Mouse (Mus musculus) liver, embryonic 12.5 days (tissue): ENCODE results near the gene Oxct1. TPM values are rescaled to one million over a fixed set of nuclear protein-coding genes. Genes with fewer than 3 reads are reported as not detected.

ENCODE experiments used
- ATAC-seq: fragments of 200-750 bp; cut with Nextera tagmentation; 2 replicates; pipeline ENCODE4 v1.8.0; 2017; ENCODE audit warnings: moderate number of reproducible peaks, mild to moderate bottlenecking, moderate library complexity
- H3K27ac ChIP-seq: fragments of 300-500 bp; sonication (generic); 2 replicates; pipeline ENCODE4 v1.5.1; 2016; ENCODE audit warnings: mild to moderate bottlenecking
- H3K27me3 ChIP-seq: fragments of 300-500 bp; sonication (generic); replicated peaks from 2 replicates; pipeline ENCODE4 v1.6.1; 2016; ENCODE audit warnings: mild to moderate bottlenecking, moderate library complexity
- H3K36me3 ChIP-seq: fragments of 300-500 bp; sonication (generic); 2 replicates; pipeline ENCODE4 v1.6.1; 2016; ENCODE audit warnings: mild to moderate bottlenecking, moderate library complexity
- H3K4me1 ChIP-seq: fragments of 300-500 bp; sonication (generic); 2 replicates; pipeline ENCODE4 v1.6.1; 2016
- H3K4me2 ChIP-seq: fragments of 300-500 bp; sonication (generic); 2 replicates; pipeline ENCODE4 v1.6.1; 2016; ENCODE audit warnings: mild to moderate bottlenecking, moderate library complexity
- H3K4me3 ChIP-seq: fragments of 300-500 bp; sonication (generic); 2 replicates; pipeline ENCODE4 v1.5.1; 2016; ENCODE audit warnings: mild to moderate bottlenecking, moderate library complexity
- H3K9ac ChIP-seq: fragments of 300-500 bp; sonication (generic); 2 replicates; pipeline ENCODE4 v1.6.1; 2016; ENCODE audit warnings: mild to moderate bottlenecking, moderate library complexity
- H3K9me3 ChIP-seq: fragments of 300-500 bp; sonication (generic); replicated peaks from 2 replicates; pipeline ENCODE4 v1.6.1; 2016; ENCODE audit warnings: mild to moderate bottlenecking, moderate library complexity
- WGBS: fragments of 180-500 bp; shearing (Covaris S2); methylation state at CpG from one replicate; pipeline ENCODE4 v1.1.7; 2016; ENCODE audit not compliant: insufficient replicate concordance; 5-methylcytosine and 5-hydroxymethylcytosine counted together
- polyA plus RNA-seq: library from polyadenylated mRNA; unstranded; fragments of >200 nt; fragmentation: Nextera tagmentation; extraction: Ambion mirVana; gene quantifications from 2 replicates; pipeline ENCODE4 v1.2.1, GENCODE M21; 2016

The Oxct1 gene
- polyA plus RNA-seq, 1 experiment from 2014 or later, result 41.0 TPM

GRCm38 (mm10) chr15:4000536-4000935, 25.6 kb upstream of the Oxct1 start:
- Histone ChIP-seq H3K9me3 (peaks cover 6% of the 10 kb centered on the region), H3K4me1 (peaks cover 7% of the 10 kb centered on the region; the same call in 1 of the 2 replicates), H3K27me3 (no peaks in the 10 kb centered on the region), H3K9ac (no peak overlapping the region), H3K27ac (no peak overlapping the region), H3K4me2 (no peak overlapping the region), H3K4me3 (no peak overlapping the region), H3K36me3 (no peaks in the 10 kb centered on the region)
- WGBS, result 54% methylated on average over 2 of the region's 2 CpGs
- no peak for ATAC-seq

- WGBS, result 61% methylated on average over 2 of the region's 2 CpGs
- Histone ChIP-seq H3K9me3 (no peaks in the 10 kb centered on the region), H3K4me2 (no peak overlapping the region), H3K27me3 (no peaks in the 10 kb centered on the region), H3K9ac (no peak overlapping the region), H3K27ac (no peak overlapping the region), H3K36me3 (no peaks in the 10 kb centered on the region), H3K4me1 (no peaks in the 10 kb centered on the region), H3K4me3 (no peak overlapping the region)
- no peak for ATAC-seq
Observed at GRCm38 (mm10) chr15:4013873-4014272, 12.3 kb upstream of the Oxct1 start.

- no peak for ATAC-seq
- peaks cover under 1% of the 10 kb centered on the region; the same call in 1 of the 2 replicates for H3K4me1 ChIP-seq
- H3K4me2 ChIP-seq, result no peak overlapping the region
- WGBS, result 69% methylated on average over 4 of the region's 4 CpGs
- H3K27ac ChIP-seq, result no peak overlapping the region
- H3K27me3 ChIP-seq, result no peaks in the 10 kb centered on the region
- H3K4me3 ChIP-seq, result no peak overlapping the region
- no peak overlapping the region for H3K9ac ChIP-seq
- H3K9me3 ChIP-seq, result no peaks in the 10 kb centered on the region
- no peaks in the 10 kb centered on the region for H3K36me3 ChIP-seq
Observed at GRCm38 (mm10) chr15:4020711-4021110, 5.5 kb upstream of the Oxct1 start.

GRCm38 (mm10) chr15:4023747-4024146, 2.4 kb upstream of the Oxct1 start:
- no peak for ATAC-seq

GRCm38 (mm10) chr15:4024726-4025507, 1.3 kb upstream of the Oxct1 start:
- no peak overlapping the region for H3K9ac ChIP-seq
- H3K9me3 ChIP-seq, result no peaks in the 10 kb centered on the region
- H3K4me3 ChIP-seq, result no peak overlapping the region
- 75% methylated on average over 13 of the region's 13 CpGs for WGBS
- no peak for ATAC-seq
- peaks cover 14% of the 10 kb centered on the region; the same call in 1 of the 2 replicates for H3K4me1 ChIP-seq
- H3K36me3 ChIP-seq, result no peaks in the 10 kb centered on the region
- H3K27me3 ChIP-seq, result peaks cover 11% of the 10 kb centered on the region; the same call in 1 of the 2 replicates
- no peak overlapping the region for H3K27ac ChIP-seq
- no peak overlapping the region for H3K4me2 ChIP-seq

More at GRCm38 (mm10) chr15:4023747-4024146, 2.4 kb upstream of the Oxct1 start:
- no peaks in the 10 kb centered on the region for H3K9me3 ChIP-seq
- no peak overlapping the region for H3K27ac ChIP-seq
- H3K4me2 ChIP-seq, result no peak overlapping the region
- H3K36me3 ChIP-seq, result no peaks in the 10 kb centered on the region
- WGBS, result 77% methylated on average over 2 of the region's 2 CpGs
- H3K4me3 ChIP-seq, result no peak overlapping the region
- H3K9ac ChIP-seq, result no peak overlapping the region
- peaks cover 11% of the 10 kb centered on the region; the same call in 1 of the 2 replicates for H3K27me3 ChIP-seq
- H3K4me1 ChIP-seq, result peaks cover 14% of the 10 kb centered on the region; the same call in 1 of the 2 replicates

GRCm38 (mm10) chr15:4025508-4025904, 677 bp upstream of the Oxct1 start:
- H3K27ac ChIP-seq, result no peak overlapping the region

GRCm38 (mm10) chr15:4026831-4027584, 825 bp downstream of the Oxct1 start:
- 3% methylated on average over 65 of the region's 65 CpGs for WGBS
- ATAC-seq, result peak; percentile 68
- H3K4me3 ChIP-seq, result peak overlapping the region; percentile 74
- H3K4me2 ChIP-seq, result peak overlapping the region; percentile 95
- peak overlapping the region; percentile 77 for H3K27ac ChIP-seq
- H3K4me1 ChIP-seq, result peaks cover 14% of the 10 kb centered on the region; the same call in 1 of the 2 replicates
- H3K27me3 ChIP-seq, result peaks cover 11% of the 10 kb centered on the region; the same call in 1 of the 2 replicates
- H3K36me3 ChIP-seq, result no peaks in the 10 kb centered on the region
- H3K9me3 ChIP-seq, result no peaks in the 10 kb centered on the region
- H3K9ac ChIP-seq, result peak overlapping the region; percentile 73

More at GRCm38 (mm10) chr15:4025508-4025904, 677 bp upstream of the Oxct1 start:
- Histone ChIP-seq H3K4me3 (no peak overlapping the region; the same call in 1 of the 2 replicates), H3K9me3 (no peaks in the 10 kb centered on the region), H3K36me3 (no peaks in the 10 kb centered on the region), H3K27me3 (peaks cover 11% of the 10 kb centered on the region; the same call in 1 of the 2 replicates), H3K4me2 (peak overlapping the region; percentile 95), H3K4me1 (peaks cover 14% of the 10 kb centered on the region; the same call in 1 of the 2 replicates), H3K9ac (no peak overlapping the region)
- no peak for ATAC-seq
- 59% methylated on average over 11 of the region's 11 CpGs for WGBS

GRCm38 (mm10) chr15:4027671-4028410, 1.7 kb downstream of the Oxct1 start:
- Histone ChIP-seq H3K9ac (peak overlapping the region; percentile 73), H3K36me3 (no peaks in the 10 kb centered on the region), H3K4me2 (peak overlapping the region; percentile 95), H3K4me3 (peak overlapping the region; percentile 74), H3K4me1 (peaks cover 14% of the 10 kb centered on the region; the same call in 1 of the 2 replicates), H3K27me3 (peaks cover 11% of the 10 kb centered on the region; the same call in 1 of the 2 replicates), H3K9me3 (no peaks in the 10 kb centered on the region), H3K27ac (no peak overlapping the region)
- ATAC-seq, result no peak
- 18% methylated on average over 6 of the region's 6 CpGs for WGBS

- WGBS, result 75% methylated on average over 6 of the region's 6 CpGs
- H3K36me3 ChIP-seq, result no peaks in the 10 kb centered on the region
- H3K4me3 ChIP-seq, result no peak overlapping the region
- H3K27ac ChIP-seq, result no peak overlapping the region
- H3K9me3 ChIP-seq, result no peaks in the 10 kb centered on the region
- peaks cover 11% of the 10 kb centered on the region; the same call in 1 of the 2 replicates for H3K27me3 ChIP-seq
- ATAC-seq, result no peak
- no peak overlapping the region for H3K9ac ChIP-seq
- peaks cover 14% of the 10 kb centered on the region; the same call in 1 of the 2 replicates for H3K4me1 ChIP-seq
- H3K4me2 ChIP-seq, result no peak overlapping the region
Observed at GRCm38 (mm10) chr15:4028411-4028700, 2.2 kb downstream of the Oxct1 start.

- Histone ChIP-seq H3K4me2 (no peak overlapping the region), H3K27me3 (peaks cover 11% of the 10 kb centered on the region; the same call in 1 of the 2 replicates), H3K9me3 (no peaks in the 10 kb centered on the region), H3K36me3 (no peaks in the 10 kb centered on the region), H3K9ac (no peak overlapping the region), H3K27ac (no peak overlapping the region), H3K4me1 (peaks cover 14% of the 10 kb centered on the region; the same call in 1 of the 2 replicates), H3K4me3 (no peak overlapping the region)
- no peak for ATAC-seq
Observed at GRCm38 (mm10) chr15:4028960-4029359, 2.8 kb downstream of the Oxct1 start.

GRCm38 (mm10) chr15:4033168-4034004, 7.2 kb downstream of the Oxct1 start:
- no peak overlapping the region for H3K4me3 ChIP-seq
- H3K4me2 ChIP-seq, result no peak overlapping the region
- H3K27ac ChIP-seq, result no peak overlapping the region
- H3K9ac ChIP-seq, result no peak overlapping the region
- H3K4me1 ChIP-seq, result no peaks in the 10 kb centered on the region
- WGBS, result 54% methylated on average over 3 of the region's 3 CpGs
- peaks cover 15% of the 10 kb centered on the region; the same call in 1 of the 2 replicates for H3K36me3 ChIP-seq
- no peaks in the 10 kb centered on the region for H3K9me3 ChIP-seq
- no peaks in the 10 kb centered on the region for H3K27me3 ChIP-seq
- ATAC-seq, result no peak
